Mouse (Mus musculus) limb, embryonic 14.5 days (tissue): ENCODE data around the gene Cyp26a1. TPM values are rescaled to one million over a fixed set of nuclear protein-coding genes. Genes with fewer than 3 reads are reported as not detected.

ENCODE experiments used
- ATAC-seq: fragments of 200-750 bp; cut with Nextera tagmentation; 2 replicates; pipeline ENCODE4 v1.8.0; 2017; ENCODE audit warnings: low read depth, moderate number of reproducible peaks, moderate TSS enrichment; ENCODE audit not compliant: low FRiP score
- DNase-seq: peaks from one replicate; pipeline ENCODE4 v3.0.0-alpha.2; 2015; ENCODE audit warnings: low spot score
- H3K27ac ChIP-seq: fragments of 300-500 bp; sonication (generic); replicated peaks from 2 replicates; pipeline ENCODE4 v1.5.1; 2014; ENCODE audit warnings: low read depth, mild to moderate bottlenecking, low read length, moderate library complexity, mixed read lengths
- H3K27me3 ChIP-seq: fragments of 300-500 bp; sonication (generic); 2 replicates; pipeline ENCODE4 v1.6.1; 2014; ENCODE audit warnings: low read length, mixed read lengths; ENCODE audit not compliant: control insufficient read depth, insufficient read depth
- H3K36me3 ChIP-seq: fragments of 300-500 bp; sonication (generic); 2 replicates; pipeline ENCODE4 v1.6.1; 2014; ENCODE audit warnings: mild to moderate bottlenecking, low read length, moderate library complexity, mixed read lengths; ENCODE audit not compliant: control insufficient read depth, insufficient read depth
- H3K4me1 ChIP-seq: fragments of 300-500 bp; sonication (generic); 2 replicates; pipeline ENCODE4 v1.6.1; 2014; ENCODE audit warnings: antibody characterized with exemption, low read length, mixed read lengths; ENCODE audit not compliant: control insufficient read depth, insufficient read depth
- H3K4me2 ChIP-seq: fragments of 300-500 bp; sonication (generic); replicated peaks from 2 replicates; pipeline ENCODE4 v1.6.1; 2014; ENCODE audit warnings: low read depth, mild to moderate bottlenecking, low read length, moderate library complexity; ENCODE audit not compliant: severe bottlenecking
- H3K4me3 ChIP-seq: fragments of 300-500 bp; sonication (generic); replicated peaks from 2 replicates; pipeline ENCODE4 v1.5.1; 2014; ENCODE audit warnings: low read length
- H3K9ac ChIP-seq: fragments of 300-500 bp; sonication (generic); 2 replicates; pipeline ENCODE4 v1.6.1; 2014; ENCODE audit warnings: mild to moderate bottlenecking, low read depth, low read length, moderate library complexity; ENCODE audit not compliant: severe bottlenecking
- H3K9me3 ChIP-seq: fragments of 300-500 bp; sonication (generic); 2 replicates; pipeline ENCODE4 v1.6.1; 2016; ENCODE audit warnings: low read length; ENCODE audit not compliant: control insufficient read depth
- POLR2A ChIP-seq: fragments of 200-500 bp; IDR thresholded peaks from 2 replicates; pipeline ENCODE4 v1.8.0; 2012; ENCODE audit warnings: inconsistent platforms, mild to moderate bottlenecking, moderate library complexity, borderline replicate concordance; ENCODE audit not compliant: insufficient read depth, insufficient read length; ENCODE audit errors: extremely low read depth
- WGBS: fragments of 180-500 bp; shearing (Covaris S2); extraction: QIAGEN DNeasy Blood & Tissue Kit; methylation state at CpG from one replicate; pipeline ENCODE4 v1.1.7; 2014; 5-methylcytosine and 5-hydroxymethylcytosine counted together
- polyA plus RNA-seq, 2 experiments: library from polyadenylated mRNA; depleted of rRNA in 1 of 2; stranded (reverse) in 1 of 2; unstranded in 1 of 2; fragments of >200 nt; fragmentation: Nextera tagmentation in 1 of 2; extraction: Ambion mirVana in 1 of 2; gene quantifications; 2 replicates each; pipeline versions ENCODE4 v1.2.1 to v1.2.3; 2012 to 2014

Cyp26a1 gene
- polyA plus RNA-seq, 2 experiments, result 3.4 to 6.6 TPM

GRCm38 (mm10) chr19:37695146-37695545, 2.5 kb upstream of the Cyp26a1 start:
- H3K4me2 ChIP-seq, result no peak overlapping the region
- H3K9me3 ChIP-seq, result no peaks in the 10 kb centered on the region
- no peak overlapping the region for H3K4me3 ChIP-seq
- no peaks in the 10 kb centered on the region for H3K36me3 ChIP-seq
- H3K27ac ChIP-seq, result no peak overlapping the region
- no peak overlapping the region for H3K9ac ChIP-seq
- H3K4me1 ChIP-seq, result peaks cover 34% of the 10 kb centered on the region
- 28% methylated on average over 13 of the region's 13 CpGs for WGBS
- no peak for TF ChIP-seq POLR2A
- H3K27me3 ChIP-seq, result peaks cover 100% of the 10 kb centered on the region
- DNase-seq (no peak), ATAC-seq (no peak)

- H3K9me3 ChIP-seq, result no peaks in the 10 kb centered on the region
- peaks cover 31% of the 10 kb centered on the region for H3K4me1 ChIP-seq
- DNase-seq (no peak), ATAC-seq (no peak)
- 3% methylated on average over 42 of the region's 42 CpGs for WGBS
- peaks cover 100% of the 10 kb centered on the region for H3K27me3 ChIP-seq
- TF ChIP-seq POLR2A, result no peak
- H3K27ac ChIP-seq, result no peak overlapping the region
- peak overlapping the region; percentile 4 for H3K4me3 ChIP-seq
- no peak overlapping the region for H3K9ac ChIP-seq
- no peaks in the 10 kb centered on the region for H3K36me3 ChIP-seq
- H3K4me2 ChIP-seq, result peak overlapping the region; percentile 56
Measured at GRCm38 (mm10) chr19:37695762-37696602, 1.6 kb upstream of the Cyp26a1 start.

GRCm38 (mm10) chr19:37696603-37697334, 829 bp upstream of the Cyp26a1 start:
- Histone ChIP-seq H3K36me3 (no peaks in the 10 kb centered on the region), H3K4me1 (peaks cover 31% of the 10 kb centered on the region), H3K4me2 (peak overlapping the region; percentile 56), H3K9me3 (no peaks in the 10 kb centered on the region), H3K27me3 (peaks cover 100% of the 10 kb centered on the region), H3K4me3 (peak overlapping the region; percentile 35), H3K9ac (no peak overlapping the region), H3K27ac (no peak overlapping the region)
- DNase-seq, result no peak
- no peak for ATAC-seq
- 3% methylated on average over 22 of the region's 22 CpGs for WGBS
- no peak for TF ChIP-seq POLR2A

GRCm38 (mm10) chr19:37697335-37697636, 312 bp upstream of the Cyp26a1 start:
- peak overlapping the region; percentile 35 for H3K4me3 ChIP-seq
- TF ChIP-seq POLR2A, result no peak
- no peaks in the 10 kb centered on the region for H3K9me3 ChIP-seq
- ATAC-seq (no peak), DNase-seq (no peak)
- H3K4me2 ChIP-seq, result peak overlapping the region; percentile 56
- no peak overlapping the region for H3K27ac ChIP-seq
- no peak overlapping the region for H3K9ac ChIP-seq
- peaks cover 100% of the 10 kb centered on the region for H3K27me3 ChIP-seq
- peaks cover 31% of the 10 kb centered on the region for H3K4me1 ChIP-seq
- H3K36me3 ChIP-seq, result no peaks in the 10 kb centered on the region
- 1% methylated on average over 18 of the region's 18 CpGs for WGBS

- TF ChIP-seq POLR2A, result no peak
- peak overlapping the region; percentile 35 for H3K4me3 ChIP-seq
- H3K9me3 ChIP-seq, result no peaks in the 10 kb centered on the region
- 2% methylated on average over 48 of the region's 63 CpGs for WGBS
- peaks cover 29% of the 10 kb centered on the region for H3K4me1 ChIP-seq
- DNase-seq, result no peak
- H3K4me2 ChIP-seq, result peak overlapping the region; percentile 56
- H3K36me3 ChIP-seq, result no peaks in the 10 kb centered on the region
- H3K9ac ChIP-seq, result no peak overlapping the region; the same call in 1 of the 2 replicates
- no peak overlapping the region for H3K27ac ChIP-seq
- ATAC-seq, result 0 out of 2 replicates have a peak, but pooled peaks have one; percentile 38
- H3K27me3 ChIP-seq, result peaks cover 96% of the 10 kb centered on the region
Measured at GRCm38 (mm10) chr19:37698273-37699160, 919 bp downstream of the Cyp26a1 start.
